In the genomic region with DNA sequence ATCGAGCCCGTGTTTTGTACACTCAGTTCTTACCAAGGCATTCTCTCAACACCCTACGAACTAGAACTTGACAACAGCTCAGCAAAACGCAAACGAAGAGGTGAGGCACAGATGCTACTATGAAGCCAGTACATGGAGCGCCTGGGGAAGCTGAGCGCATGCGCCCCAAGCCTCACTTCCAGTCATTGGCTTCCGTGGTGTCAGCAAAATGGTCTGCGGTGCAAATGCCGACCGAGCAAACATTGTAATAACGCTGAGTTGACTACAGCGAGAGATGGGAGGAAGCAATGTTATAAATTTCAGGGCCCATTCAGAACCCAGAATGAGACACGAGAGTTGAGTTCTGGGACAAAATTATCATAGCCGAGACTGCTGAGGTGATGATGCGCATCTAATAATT, we compare ENCODE assay signal across 27 mouse cellular contexts.
"Had no signal": no experiment of that assay in that cellular context is flagged by ENCODE, and none has a peak within 500 bp of the region (broad histone marks: within the 10 kb centered on the region; RNA-seq: fewer than 3 reads in every experiment).

No protein-coding gene starts in this region.

- DNase-seq: cerebellum, adult 2 months; cerebellum, adult 8-10 months; cerebellum, adult 9-10 months; cerebellum, adult 9-11 months; cerebellum, postnatal 10 days; cerebellum, postnatal 14 days; cerebellum, postnatal 25 days; cerebellum, postnatal 36 days; embryo, embryonic 11 days; forebrain, postnatal 0 days; gastrocnemius, adult 2 months; gastrocnemius, postnatal 10 days; gastrocnemius, postnatal 14 days; gastrocnemius, postnatal 25 days; gastrocnemius, postnatal 36 days had no signal

- H3K9me3 ChIP-seq: embryonic facial prominence, embryonic 10.5 days; embryonic facial prominence, embryonic 12.5 days; embryonic facial prominence, embryonic 13.5 days; embryonic facial prominence, embryonic 15.5 days; forebrain, embryonic 10.5 days; forebrain, embryonic 12.5 days; forebrain, embryonic 13.5 days; forebrain, embryonic 15.5 days had no signal

- H3K27me3 ChIP-seq: embryonic facial prominence, embryonic 12.5 days; embryonic facial prominence, embryonic 13.5 days; embryonic facial prominence, embryonic 15.5 days; forebrain, embryonic 12.5 days; forebrain, embryonic 13.5 days; forebrain, embryonic 15.5 days had no signal

- H3K9ac ChIP-seq: embryonic facial prominence, embryonic 12.5 days; embryonic facial prominence, embryonic 13.5 days; embryonic facial prominence, embryonic 15.5 days; forebrain, embryonic 12.5 days; forebrain, embryonic 13.5 days; forebrain, embryonic 15.5 days; forebrain, postnatal 0 days had no signal

- H3K4me1 ChIP-seq: embryonic facial prominence, embryonic 15.5 days; forebrain, embryonic 12.5 days; forebrain, embryonic 13.5 days; forebrain, embryonic 15.5 days had no signal

- H3K27ac ChIP-seq: embryonic facial prominence, embryonic 10.5 days; embryonic facial prominence, embryonic 12.5 days; embryonic facial prominence, embryonic 13.5 days; embryonic facial prominence, embryonic 15.5 days; forebrain, embryonic 10.5 days; forebrain, embryonic 12.5 days; forebrain, embryonic 13.5 days; forebrain, embryonic 15.5 days; gastrocnemius, adult 2 months; heart, adult 2 months had no signal

- H3K4me3 ChIP-seq: embryonic facial prominence, embryonic 10.5 days; embryonic facial prominence, embryonic 12.5 days; embryonic facial prominence, embryonic 13.5 days; embryonic facial prominence, embryonic 15.5 days; erythroblast, embryonic 14.5 days; forebrain, embryonic 10.5 days; forebrain, embryonic 12.5 days; forebrain, embryonic 13.5 days; forebrain, embryonic 15.5 days; gastrocnemius, adult 2 months; heart, adult 2 months had no signal

- H3K4me2 ChIP-seq: embryonic facial prominence, embryonic 12.5 days; embryonic facial prominence, embryonic 13.5 days; embryonic facial prominence, embryonic 15.5 days; forebrain, embryonic 12.5 days; forebrain, embryonic 13.5 days; forebrain, embryonic 15.5 days had no signal

- H3K36me3 ChIP-seq: embryonic facial prominence, embryonic 10.5 days; embryonic facial prominence, embryonic 12.5 days; embryonic facial prominence, embryonic 13.5 days; embryonic facial prominence, embryonic 15.5 days; forebrain, embryonic 10.5 days; forebrain, embryonic 12.5 days; forebrain, embryonic 15.5 days had no signal

- ATAC-seq: forebrain, embryonic 13.5 days; forebrain, embryonic 14.5 days; forebrain, embryonic 15.5 days; forebrain, embryonic 16.5 days; forebrain, postnatal 0 days had no signal
